23 mouse cellular contexts compared by ENCODE assay signal in genomic region chr9:5347381-5347780, GRCm38 (mm10). TPM values are rescaled to one million over a fixed set of nuclear protein-coding genes. Genes with fewer than 3 reads are reported as not detected.
"Had no signal": no experiment of that assay in that cellular context is flagged by ENCODE, and none has a peak within 500 bp of the region (broad histone marks: within the 10 kb centered on the region; RNA-seq: fewer than 3 reads in every experiment).

No protein-coding gene starts in this region.

- H3K9ac ChIP-seq: liver, embryonic 15.5 days; liver, postnatal 0 days; lung, embryonic 15.5 days; midbrain, embryonic 12.5 days; neural tube, embryonic 13.5 days; neural tube, embryonic 15.5 days had no signal

- H3K4me2 ChIP-seq: liver, embryonic 15.5 days; lung, embryonic 15.5 days; midbrain, embryonic 12.5 days; neural tube, embryonic 13.5 days; neural tube, embryonic 15.5 days had no signal

- H3K4me3 ChIP-seq: liver, embryonic 15.5 days; lung, embryonic 15.5 days; megakaryocyte, embryonic 14.5 days; midbrain, embryonic 12.5 days; neural tube, embryonic 13.5 days; neural tube, embryonic 15.5 days had no signal

- H3K27me3 ChIP-seq: liver, embryonic 15.5 days; lung, embryonic 15.5 days; megakaryocyte, embryonic 14.5 days; midbrain, embryonic 12.5 days; neural tube, embryonic 13.5 days; neural tube, embryonic 15.5 days had no signal

- H3K36me3 ChIP-seq: liver, embryonic 15.5 days; lung, embryonic 15.5 days; midbrain, embryonic 12.5 days; neural tube, embryonic 13.5 days; neural tube, embryonic 15.5 days had no signal

- H3K4me1 ChIP-seq: liver, embryonic 15.5 days; lung, embryonic 15.5 days; midbrain, embryonic 12.5 days; neural tube, embryonic 13.5 days; neural tube, embryonic 15.5 days had no signal

- DNase-seq: liver, postnatal 0 days; lung, adult 2 months; lung, postnatal 14 days; lung, postnatal 36 days; midbrain, embryonic 14.5 days; retina, postnatal 1 day; right cerebral cortex, adult 18-20 months; right cerebral cortex, postnatal 25 days; right cerebral cortex, postnatal 4 days; spleen, adult 18-20 months; thymus, adult 18-20 months; thymus, postnatal 14 days; thymus, postnatal 36 days had no signal

- ATAC-seq: liver, postnatal 0 days; lung, postnatal 0 days had no signal

- H3K9me3 ChIP-seq: liver, embryonic 15.5 days; lung, embryonic 15.5 days; midbrain, embryonic 12.5 days; neural tube, embryonic 13.5 days; neural tube, embryonic 15.5 days had no signal

- H3K27ac ChIP-seq: liver, embryonic 15.5 days; lung, embryonic 15.5 days; macrophage; midbrain, embryonic 12.5 days; neural tube, embryonic 13.5 days; neural tube, embryonic 15.5 days had no signal

RNA-seq across cellular contexts. Expression of gene Casp12, which starts 2.2 kb away (rescaled TPM):
- polyA plus RNA-seq: midbrain, embryonic 12.5 days; neural tube, embryonic 11.5 days had no signal

RNA-seq across cellular contexts. Expression of gene Casp4, which starts 38.8 kb away (rescaled TPM):
- total RNA-seq: midbrain, postnatal 0 days had no signal
- polyA plus RNA-seq: neural tube, embryonic 11.5 days had no signal
